Mouse (Mus musculus): ENCODE measurements around the gene Cacnb4.

Gene Cacnb4

DNA sequence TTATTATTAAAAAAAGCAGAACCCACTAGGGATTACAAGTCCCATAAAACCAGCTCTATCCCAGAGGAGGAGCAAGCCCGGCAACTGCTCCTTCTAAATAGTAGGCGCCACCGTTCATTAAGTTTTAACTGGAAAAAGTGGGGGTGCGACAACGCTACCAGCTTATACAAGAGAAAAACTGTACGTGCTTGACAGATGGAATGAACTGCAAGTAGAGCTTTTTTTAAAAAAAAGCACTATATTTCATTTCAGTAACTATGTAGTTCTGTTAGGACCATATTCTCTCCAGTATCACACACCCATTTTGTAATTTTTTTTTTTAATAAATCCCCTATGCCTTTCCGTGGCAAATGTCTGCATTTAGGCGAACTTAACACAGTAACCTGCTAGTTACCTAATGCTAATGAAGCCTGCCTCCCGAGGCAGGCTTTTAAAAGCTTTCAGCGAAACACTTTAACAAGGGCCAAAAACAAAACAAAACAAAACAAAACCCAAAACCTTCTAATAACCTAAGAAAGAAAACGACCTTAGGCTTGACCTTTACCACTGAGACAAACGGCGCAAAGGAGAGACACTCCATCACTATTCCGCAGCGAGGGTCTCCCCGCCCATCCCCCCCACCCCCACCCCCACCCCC, 252.9 kb downstream of the Cacnb4 start:
- DNase-seq (ENCODE audit: low read depth, low spot score), result no peak

DNA sequence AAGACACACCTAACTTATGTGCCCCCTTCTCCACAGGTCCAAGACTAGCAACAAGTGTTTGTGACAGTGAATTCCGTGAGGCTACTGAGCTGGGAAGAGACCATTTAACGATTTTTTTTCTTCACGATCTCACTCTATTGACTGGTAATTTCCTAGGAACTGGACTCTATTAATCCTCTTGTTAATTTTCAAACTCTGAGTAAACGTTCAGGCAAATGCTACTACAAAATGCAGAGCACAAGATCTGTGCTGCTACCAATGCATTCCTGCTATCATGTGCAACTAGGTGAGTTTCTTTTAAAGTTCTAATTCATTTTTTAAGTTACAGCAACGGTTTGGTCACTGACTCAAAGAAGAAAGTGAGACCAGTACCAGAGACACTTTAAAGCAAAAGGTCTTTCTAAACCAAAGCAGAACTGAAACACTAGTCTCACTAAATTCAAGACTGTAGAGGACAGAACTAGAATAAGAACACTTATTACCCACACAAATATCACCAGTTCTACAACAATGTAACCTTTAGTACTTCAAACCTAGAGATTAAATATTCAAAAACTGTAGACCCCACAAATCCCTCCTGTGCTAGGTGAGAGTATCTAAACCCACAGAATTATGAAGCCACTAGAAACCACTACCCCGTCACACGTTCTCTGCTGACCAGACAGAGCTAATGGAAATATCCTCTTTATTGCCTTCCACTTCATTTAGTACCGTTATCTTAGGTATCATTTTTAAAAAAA, 253.6 kb downstream of the Cacnb4 start:
- no peak for DNase-seq (ENCODE audit: low read depth, low spot score)

DNA sequence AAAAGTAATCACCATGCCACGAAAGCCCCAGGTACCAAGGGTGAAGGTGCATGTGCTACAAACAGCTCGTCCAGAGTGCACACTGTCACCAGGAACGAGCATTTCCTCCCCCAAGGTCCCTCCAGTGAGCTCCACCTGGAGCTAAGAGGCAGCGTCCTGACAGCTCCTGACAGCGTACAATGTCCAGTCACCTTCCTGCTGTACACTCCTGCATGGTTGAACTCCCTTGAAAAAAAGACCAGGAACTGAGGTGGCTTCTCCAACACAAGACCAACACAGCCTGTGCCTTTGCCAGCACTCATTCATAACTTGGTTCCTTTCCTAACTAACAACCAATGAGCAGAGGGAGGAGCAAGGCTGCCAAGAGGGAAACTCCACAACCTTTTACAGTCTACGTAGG, 255.4 kb downstream of the Cacnb4 start:
- DNase-seq (ENCODE audit: low read depth, low spot score), result no peak

DNA sequence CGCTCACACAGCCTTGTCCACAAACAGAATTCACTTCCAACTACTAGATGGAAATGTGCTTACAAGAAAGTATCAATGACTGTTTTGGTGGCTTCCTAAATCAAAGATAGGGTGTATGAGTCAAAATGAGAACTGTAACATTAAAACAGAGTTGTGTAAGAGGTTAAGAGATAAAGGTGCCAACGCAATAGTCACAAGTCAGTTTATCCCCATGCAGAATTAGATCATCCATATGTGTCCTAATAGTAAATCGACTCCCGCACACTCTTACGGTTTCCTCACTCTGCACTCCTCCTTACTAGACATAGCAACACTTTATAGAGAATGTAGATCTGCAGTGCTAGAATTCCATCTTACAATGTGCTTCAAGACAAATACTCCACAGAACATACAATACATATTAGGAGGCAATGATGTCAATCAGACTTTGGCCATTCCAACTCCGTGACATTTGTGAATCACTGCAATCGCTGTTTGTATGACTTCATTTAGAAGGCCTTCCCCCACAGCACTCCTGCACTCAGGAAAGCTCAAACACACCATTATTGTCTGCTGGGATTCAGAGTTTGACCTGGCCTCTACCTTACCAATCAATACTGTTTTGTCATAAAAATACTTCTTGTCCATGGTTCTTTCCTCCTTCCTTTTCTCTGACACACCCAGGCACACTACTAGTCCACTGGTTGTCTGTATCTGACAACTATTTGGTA, 256.5 kb downstream of the Cacnb4 start:
- DNase-seq (ENCODE audit: low read depth, low spot score), result no peak

DNA sequence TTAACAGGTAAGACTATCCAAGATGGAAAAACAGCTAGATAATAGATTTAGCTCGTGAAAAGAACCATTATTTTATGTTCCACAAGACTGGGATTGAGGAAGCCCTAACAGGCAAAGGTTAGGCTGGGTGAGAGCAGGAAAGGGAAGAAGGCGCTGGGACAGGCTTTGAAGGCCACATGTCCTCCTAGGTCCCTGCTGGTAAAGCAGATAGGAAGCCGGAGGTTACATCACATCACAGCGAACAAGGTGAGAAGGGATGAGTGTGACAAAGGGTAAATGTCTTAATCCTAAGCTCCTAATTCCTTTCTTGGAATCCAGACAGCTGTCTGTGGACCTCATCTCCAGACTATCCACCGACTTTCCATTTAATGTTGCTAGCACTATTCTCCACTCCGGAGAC, 257.3 kb downstream of the Cacnb4 start:
- no peak for DNase-seq (ENCODE audit: low read depth, low spot score)

DNA sequence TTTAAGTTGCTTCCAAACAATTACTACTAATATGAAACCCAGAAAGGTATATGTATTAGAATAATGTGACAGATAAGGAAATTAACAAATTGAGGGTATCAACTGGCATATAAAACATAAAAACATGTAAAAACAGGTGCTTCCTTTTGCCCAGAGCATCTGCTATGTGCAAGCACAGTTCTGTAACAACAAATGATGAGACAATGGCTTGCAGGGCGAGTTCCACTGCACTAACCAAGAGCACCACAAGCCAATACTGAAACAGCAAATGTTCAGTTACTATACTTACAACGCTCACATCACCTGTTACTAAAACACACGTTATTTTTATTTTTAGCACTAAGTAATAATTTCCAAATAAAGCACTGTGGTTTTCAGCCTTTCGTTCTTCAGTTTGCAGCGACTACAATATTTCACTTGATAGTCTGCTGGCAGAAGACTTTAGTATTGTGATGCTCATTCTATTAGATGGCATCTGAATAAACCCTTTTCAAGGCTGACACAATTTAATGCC, 264.1 kb downstream of the Cacnb4 start:
- no peak for DNase-seq (ENCODE audit: low read depth, low spot score)

DNA sequence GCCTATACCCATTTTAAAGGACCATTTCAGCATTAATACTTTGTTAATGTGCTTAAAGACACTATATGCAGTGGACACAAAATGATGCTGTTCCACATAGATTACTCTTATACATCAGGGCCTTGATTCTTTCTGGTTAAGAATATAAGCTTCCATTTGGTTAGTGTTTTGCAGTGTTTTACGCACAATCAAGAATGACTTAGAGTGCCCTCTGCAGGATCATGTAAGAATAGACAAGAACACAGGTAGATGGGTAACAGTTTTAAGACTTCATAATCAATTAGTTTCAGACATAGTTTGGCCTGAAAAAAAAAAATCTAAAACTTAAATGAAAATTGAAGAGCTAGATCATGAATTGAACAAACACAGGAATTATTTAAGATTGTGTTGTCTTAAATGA, 270.2 kb downstream of the Cacnb4 start:
- no peak for DNase-seq (ENCODE audit: low read depth, low spot score)

DNA sequence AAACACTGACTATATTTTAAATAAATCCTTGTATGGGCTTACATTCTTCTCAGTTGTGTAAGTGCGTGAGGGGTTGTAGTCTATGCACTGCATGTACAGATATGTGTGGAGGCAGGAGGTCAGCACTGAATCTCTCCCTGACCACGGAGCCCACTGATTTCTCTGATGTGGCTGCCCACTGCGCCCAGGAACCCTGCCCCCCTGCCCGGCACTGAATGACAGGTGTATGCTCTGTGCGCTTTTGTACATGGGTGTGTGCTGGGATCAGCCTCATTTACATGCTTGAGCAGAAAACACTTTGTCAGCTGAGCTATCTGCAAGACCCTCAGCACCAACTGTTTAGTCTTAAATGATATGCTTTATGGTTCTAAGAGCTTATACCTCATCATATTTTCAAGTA, 271.4 kb downstream of the Cacnb4 start:
- DNase-seq (ENCODE audit: low read depth, low spot score), result no peak

DNA sequence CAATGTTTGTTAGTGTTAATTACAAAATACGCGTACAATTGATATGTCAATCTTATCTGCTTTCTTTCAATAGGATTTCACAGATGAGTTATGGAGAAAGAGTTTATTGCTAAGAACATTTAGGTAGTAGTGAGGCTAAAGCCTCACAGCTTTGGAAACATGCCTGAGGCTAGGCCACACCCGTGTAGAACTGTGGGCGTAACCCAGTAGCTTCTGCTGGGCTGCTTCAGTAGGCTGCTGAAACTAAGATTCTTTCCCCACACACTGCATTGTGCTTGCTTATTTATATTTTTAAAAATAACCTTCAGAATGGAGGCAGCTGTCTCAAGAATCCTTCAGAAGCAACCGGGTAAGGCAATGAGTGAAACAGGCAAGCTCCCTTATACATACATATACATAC, 282.1 kb downstream of the Cacnb4 start:
- DNase-seq (ENCODE audit: low read depth, low spot score), result no peak

DNA sequence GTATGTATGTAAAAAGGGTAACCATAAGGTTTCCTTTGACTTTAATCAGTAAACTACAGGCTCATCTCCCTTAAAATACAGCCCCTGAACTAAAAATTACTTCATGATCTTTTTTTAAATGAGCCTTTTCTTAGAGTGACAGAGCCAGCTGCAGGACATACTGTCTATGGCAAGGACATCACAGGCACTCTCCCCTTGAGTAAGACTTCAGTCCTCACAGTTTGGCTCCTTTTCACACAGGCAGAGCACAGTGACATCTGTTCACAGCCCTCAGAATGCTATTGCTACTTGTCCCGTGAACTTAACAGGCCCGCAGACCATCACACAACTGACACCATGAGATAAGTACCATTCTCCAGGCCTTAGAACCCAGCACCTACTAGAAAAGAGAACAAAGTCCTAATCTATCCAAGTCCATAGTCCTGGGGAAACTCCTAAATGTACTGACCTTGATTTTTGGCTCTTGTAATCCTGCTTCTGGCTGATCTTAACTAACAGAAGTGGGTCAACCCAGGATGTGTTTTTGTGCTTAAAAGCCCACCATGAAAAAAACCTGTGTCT, 286.1 kb downstream of the Cacnb4 start:
- no peak for DNase-seq (ENCODE audit: low read depth, low spot score)

DNA sequence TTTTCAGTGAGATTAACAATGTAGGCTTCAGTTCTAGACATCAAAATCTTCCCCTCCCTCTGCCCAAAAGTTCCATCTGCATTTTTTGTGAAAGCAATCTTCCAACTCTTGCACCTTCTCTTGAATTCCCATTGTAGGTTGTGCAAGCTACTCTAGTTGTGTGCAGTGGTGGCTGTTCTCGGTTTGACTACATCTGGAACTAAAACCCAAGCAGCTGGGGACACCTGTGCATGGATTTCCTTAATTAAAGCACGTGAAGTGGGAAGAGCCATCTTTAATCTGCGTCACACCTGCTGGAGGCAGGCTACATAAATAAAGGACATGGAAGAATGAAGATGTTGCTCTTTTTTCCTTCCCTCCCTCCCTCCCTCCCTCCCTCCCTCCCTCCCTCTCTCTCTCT, 286.7 kb downstream of the Cacnb4 start:
- DNase-seq (ENCODE audit: low read depth, low spot score), result no peak

DNA sequence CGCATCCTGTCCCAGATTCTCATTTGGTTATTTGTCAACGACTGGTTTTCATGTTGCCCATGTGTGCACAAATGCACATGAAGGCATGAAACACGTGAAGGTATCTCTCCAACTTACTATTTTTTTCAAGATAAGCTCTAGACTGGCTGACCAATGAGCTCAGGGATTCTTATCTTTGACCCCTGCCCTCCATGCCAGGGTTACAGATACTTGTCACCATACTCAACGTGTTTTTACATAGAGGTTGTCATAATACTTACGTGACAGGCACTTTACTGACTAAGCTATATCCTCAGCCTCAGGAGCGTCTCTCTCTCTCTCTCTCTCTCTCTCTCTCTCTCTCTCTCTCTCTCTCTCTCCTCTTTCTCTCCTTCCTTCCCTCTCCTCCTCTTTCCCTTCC, 290.2 kb downstream of the Cacnb4 start:
- DNase-seq (ENCODE audit: low read depth, low spot score), result no peak

DNA sequence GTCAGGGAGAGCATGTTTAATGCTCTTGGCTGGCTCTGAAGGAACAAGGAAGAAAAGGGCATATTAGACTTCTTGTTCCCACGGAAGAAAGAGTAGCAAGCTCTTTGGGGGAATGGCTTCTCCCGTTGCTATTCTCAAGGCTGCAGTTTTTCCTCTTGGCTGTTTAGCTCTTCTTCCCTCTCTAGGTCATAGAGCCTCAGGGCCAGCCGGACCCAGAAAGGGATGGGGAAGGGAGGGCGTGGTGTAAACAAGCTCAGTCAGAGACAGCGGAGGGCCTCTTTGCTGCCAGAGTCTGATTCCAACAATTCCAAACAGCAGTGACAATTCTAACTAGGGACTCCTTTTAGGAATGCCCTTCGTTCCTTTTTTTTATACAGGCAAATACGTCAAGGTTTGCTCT, 290.6 kb downstream of the Cacnb4 start:
- no peak for DNase-seq (ENCODE audit: low read depth, low spot score)

DNA sequence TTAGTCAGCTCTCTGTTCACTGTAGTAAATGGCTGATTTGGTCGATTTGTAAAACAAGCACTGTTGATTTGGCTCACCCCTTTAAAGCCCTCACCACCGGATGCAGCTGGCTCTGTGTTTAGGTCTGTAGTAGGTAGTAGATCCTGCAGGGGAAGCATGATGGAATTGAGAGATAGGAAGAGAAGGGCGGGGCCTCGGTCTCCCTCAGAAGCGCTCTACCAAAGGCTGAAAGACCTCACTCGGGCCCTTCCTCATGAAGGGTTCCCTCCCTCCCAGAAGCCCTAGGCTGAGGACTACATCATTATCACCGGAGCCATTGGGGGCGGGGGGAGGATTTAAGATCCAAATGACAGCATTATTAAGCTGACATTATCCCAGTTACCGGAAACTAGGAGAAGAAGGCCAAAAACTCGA, 297.8 kb downstream of the Cacnb4 start:
- DNase-seq (ENCODE audit: low read depth, low spot score), result no peak

DNA sequence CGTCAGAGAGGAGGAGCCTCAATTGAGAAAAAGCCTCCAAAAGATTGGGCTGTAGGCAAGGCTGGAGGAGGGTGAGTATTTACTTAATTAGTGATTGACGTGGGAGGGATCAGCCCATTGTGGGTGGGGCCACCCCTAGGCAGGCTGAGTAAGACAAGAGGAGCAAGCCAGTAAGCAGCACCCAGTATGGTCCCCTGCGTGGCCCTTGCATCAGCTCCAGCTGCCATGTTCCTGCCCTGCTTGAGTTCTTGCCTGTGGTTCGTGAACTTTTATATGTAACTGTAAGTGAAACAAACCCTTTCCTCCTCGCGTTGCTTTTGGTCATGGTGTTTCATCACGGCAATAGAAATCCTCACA, 298.2 kb downstream of the Cacnb4 start, which contains the start of gene Neb:
Gene Neb (minus strand): TSS at position 27 of the 357 bp plus-strand sequence.
- DNase-seq (ENCODE audit: low read depth, low spot score), result no peak

Data from retina, postnatal 7 days (tissue).